Mouse (Mus musculus) right cerebral cortex, adult 18-20 months (tissue): ENCODE data around the gene Svop.
A peak's percentile ranks its signal among the peaks of the same experiment; 100 is the strongest.

Experiments
- DNase-seq: peaks from one replicate; pipeline ENCODE4 v3.0.0; 2022; ENCODE audit warnings: mixed read lengths

Gene Svop

GRCm38 (mm10) chr5:114102807-114103206 lies 11.4 kb upstream of the Svop start:
- DNase-seq = peak; percentile 42

- DNase-seq = no peak
Measured at GRCm38 (mm10) chr5:114101873-114102272, 10.5 kb upstream of the Svop start.

- no peak for DNase-seq
Measured at GRCm38 (mm10) chr5:114100390-114101099, 9.2 kb upstream of the Svop start.

GRCm38 (mm10) chr5:114099709-114100389 lies 8.5 kb upstream of the Svop start:
- DNase-seq = peak; percentile 93

- DNase-seq = no peak
Measured at GRCm38 (mm10) chr5:114090421-114091013, 853 bp downstream of the Svop start.

- peak; percentile 61 for DNase-seq
Measured at GRCm38 (mm10) chr5:114087875-114088480, 3.4 kb downstream of the Svop start.

GRCm38 (mm10) chr5:114085501-114085900 lies 5.9 kb downstream of the Svop start:
- no peak for DNase-seq

- no peak for DNase-seq
Measured at GRCm38 (mm10) chr5:114077009-114077408, 14.4 kb downstream of the Svop start.

GRCm38 (mm10) chr5:114072262-114072661 lies 19.1 kb downstream of the Svop start:
- no peak for DNase-seq

- no peak for DNase-seq
Measured at GRCm38 (mm10) chr5:114070858-114071257, 20.5 kb downstream of the Svop start.

- no peak for DNase-seq
Measured at GRCm38 (mm10) chr5:114067982-114068381, 23.4 kb downstream of the Svop start.

GRCm38 (mm10) chr5:114067543-114067942 lies 23.8 kb downstream of the Svop start:
- no peak for DNase-seq

GRCm38 (mm10) chr5:114066601-114067000 lies 24.8 kb downstream of the Svop start:
- no peak for DNase-seq

GRCm38 (mm10) chr5:114065161-114065560 lies 26.2 kb downstream of the Svop start, which contains the start of gene Usp30:
Usp30 (plus strand) TSS chr5:114065461.
- no peak for DNase-seq

- DNase-seq = no peak
Measured at GRCm38 (mm10) chr5:114063958-114064357, 27.4 kb downstream of the Svop start.

GRCm38 (mm10) chr5:114061675-114062074 lies 29.7 kb downstream of the Svop start:
- no peak for DNase-seq

- DNase-seq = no peak
Measured at GRCm38 (mm10) chr5:114057129-114057731, 34.1 kb downstream of the Svop start.

GRCm38 (mm10) chr5:114052246-114052761 lies 39.1 kb downstream of the Svop start:
- peak; percentile 33 for DNase-seq

GRCm38 (mm10) chr5:114048731-114049308 lies 42.5 kb downstream of the Svop start:
- no peak for DNase-seq

- no peak for DNase-seq
Measured at GRCm38 (mm10) chr5:114047182-114047581, 44.2 kb downstream of the Svop start.

GRCm38 (mm10) chr5:114046604-114047003 lies 44.8 kb downstream of the Svop start:
- no peak for DNase-seq

- DNase-seq = no peak
Measured at GRCm38 (mm10) chr5:114046151-114046550, 45.2 kb downstream of the Svop start.
